Mouse (Mus musculus): ENCODE data around the gene Tnrc6c. TPM values are rescaled to one million over a fixed set of nuclear protein-coding genes. Genes with fewer than 3 reads are reported as not detected.

Tnrc6c gene
- total RNA-seq, 2 experiments from 2014 or later, result 67.5 to 75.6 TPM

DNA sequence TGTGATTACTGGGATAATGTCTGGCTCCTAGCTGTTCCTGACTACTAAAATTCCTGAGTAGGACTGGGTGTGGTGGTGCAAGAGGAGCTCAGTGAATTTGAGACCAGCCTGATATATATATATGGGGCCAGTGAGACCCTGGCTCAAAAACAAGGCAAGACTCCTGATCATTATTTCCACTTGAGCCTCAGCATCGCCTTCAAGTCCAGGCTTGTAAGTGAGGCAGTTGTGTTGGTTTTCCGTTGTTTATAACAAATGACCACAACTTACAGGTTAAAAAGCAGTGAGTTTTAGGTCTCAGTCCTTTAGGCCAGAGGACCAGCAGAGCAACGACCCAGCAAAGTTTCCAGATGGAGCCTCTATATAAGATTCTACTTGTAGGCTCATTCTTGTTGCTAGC is 23.5 kb downstream of the Tnrc6c start:
- DNase-seq, result no peak

DNA sequence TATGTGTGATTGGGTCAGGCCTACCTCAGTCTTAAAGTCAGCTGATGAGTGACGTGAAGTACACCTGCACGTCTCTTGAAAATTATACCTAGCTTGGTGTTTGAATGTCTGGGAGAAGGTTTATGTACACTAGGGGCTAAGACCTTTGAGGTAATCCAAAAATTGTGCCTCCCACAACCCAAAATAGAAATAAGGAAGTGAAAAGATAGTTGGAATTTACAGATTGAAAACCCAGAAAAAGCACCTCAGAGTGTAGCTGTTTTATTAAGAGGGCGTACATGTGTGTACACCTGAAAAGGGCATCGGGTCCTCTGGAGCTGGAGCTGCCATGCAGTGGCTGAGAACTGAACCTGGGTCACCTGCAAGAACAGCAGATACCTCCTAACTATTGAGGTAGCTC is 24.1 kb downstream of the Tnrc6c start:
- no peak for DNase-seq

DNA sequence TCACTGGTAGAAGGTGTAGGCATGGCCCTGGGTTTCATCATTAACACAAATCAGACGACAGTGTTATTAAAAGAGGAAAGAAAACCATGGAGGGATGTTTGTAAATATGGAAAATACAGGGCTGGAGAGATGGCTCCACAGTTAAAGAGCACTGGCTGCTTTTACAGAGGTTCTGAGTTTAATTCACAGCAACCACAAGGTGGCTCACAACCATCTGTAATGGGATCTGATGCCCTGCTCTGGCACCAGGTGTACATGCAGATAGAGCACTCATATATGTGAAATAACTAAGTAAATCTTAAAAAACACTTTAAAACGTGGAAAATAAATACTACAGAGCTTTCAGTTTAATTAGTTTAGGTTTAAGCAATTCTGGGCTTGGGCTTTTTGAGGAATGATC is 24.7 kb downstream of the Tnrc6c start:
- DNase-seq, result no peak

DNA sequence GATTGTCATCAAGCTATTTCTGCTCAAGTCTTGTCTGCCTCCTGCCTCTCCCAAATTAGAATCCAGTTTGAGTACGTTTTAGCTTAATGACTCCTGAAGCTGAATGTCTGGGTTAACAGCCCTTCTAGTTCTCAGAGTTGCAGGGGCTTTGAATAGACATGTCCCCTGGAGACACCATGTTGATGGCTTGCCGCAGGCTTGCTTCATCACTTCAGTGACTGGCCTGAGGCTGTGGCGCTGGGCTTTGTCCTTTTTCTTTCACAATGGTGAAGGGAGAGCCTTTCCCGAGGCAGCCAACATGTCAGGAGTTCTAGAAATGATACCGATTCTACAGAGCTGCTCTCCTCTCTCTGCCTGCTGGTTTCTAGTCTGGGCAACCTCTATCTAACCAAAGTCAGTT is 30.6 kb downstream of the Tnrc6c start:
- no peak for DNase-seq

DNA sequence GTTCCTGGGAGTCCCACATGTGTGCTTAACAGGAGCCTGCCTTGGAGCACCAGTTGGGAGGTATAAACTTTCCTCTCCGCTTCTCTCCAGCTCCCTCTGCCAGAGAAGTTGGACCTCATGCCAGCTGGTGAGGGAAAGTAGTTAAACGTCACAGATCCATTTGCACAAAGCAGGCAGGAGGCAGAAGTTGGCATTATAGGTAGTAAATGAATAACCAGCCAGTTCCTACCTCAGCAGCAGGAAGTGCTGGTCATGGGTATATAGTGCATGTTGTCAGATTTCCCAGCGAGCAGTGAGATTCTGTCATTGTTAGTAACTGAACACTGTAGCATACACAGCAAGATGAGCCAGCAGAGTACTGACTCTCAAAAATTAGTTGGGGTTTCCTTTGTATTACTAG is 31.4 kb downstream of the Tnrc6c start:
- peak; percentile 19 to 26 for DNase-seq

DNA sequence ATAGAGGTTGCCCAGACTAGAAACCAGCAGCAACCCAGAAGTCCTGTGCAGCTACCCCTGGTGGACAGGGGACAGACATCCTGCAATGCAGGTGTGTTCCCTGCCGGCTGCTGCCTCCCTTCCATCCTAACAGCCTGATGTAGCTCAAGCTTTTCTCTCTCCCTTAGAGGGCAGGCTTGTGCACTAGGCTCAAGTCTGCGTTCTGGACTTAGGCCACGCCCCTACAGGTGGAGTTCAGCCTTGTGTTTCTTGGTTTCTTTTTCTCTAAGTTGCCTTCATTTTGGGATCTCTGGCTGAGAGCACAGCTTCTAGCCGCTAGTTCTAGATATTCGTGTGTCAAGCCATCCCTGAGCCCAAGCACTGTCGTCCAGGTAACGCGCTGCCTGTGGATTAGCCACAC is 31.9 kb downstream of the Tnrc6c start:
- no peak for DNase-seq

DNA sequence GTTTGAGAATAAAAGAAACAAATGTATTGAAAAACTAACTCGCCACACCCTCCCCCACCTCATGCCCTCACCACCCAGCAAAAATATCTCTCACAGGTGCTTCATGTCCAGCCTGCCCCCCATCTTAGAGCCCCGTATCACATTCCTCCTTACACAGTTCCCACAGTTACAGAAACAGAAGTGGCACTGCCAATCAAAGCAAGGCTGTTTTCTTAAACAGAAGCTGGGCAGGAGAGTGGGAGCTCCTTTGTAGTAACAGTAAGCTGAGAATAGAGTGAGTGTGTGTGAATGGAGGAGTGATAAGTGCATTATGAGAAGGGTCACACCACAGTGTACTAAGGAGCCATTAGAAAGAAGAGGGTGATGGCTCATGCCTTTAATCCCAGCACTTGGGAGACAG is 34.5 kb downstream of the Tnrc6c start:
- DNase-seq, result no peak

DNA sequence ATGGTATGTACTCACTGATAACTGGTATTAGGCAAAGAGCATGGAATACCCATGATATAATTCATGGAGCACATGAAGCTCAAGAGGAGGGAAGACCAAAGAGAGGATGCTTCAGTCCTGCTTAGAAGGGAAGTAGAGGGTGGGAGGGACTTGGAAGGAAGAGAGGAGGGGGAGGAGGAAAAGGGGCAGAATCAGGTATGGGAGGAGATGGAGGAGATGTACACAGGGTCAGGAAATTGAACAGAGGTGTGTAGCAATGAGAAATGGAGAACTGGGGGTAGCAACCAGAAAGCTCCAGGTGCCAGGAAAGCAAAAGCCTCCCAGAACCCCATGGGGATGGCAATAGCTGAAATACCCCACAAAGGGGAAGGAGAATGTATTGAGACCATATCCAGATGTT is 37.2 kb downstream of the Tnrc6c start:
- DNase-seq, result no peak

DNA sequence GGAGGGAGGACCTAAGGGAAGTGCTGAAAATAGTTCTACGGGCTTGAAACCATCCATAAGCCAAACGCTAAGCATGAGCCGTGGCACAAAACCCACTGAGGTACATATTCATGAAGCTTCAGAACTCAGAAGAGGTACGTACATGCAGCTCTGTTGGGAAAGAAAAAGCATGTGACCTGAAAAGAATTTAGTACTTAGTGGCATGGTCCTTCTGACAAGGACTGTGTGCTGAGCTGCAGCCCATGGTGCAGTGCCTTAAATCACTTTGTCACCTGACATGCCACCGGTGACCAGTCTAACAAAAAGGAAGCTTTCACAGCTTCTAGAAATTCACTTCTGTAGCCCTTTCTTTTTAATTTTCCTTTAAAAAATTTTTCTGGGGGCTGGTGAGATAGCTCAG is 40.0 kb downstream of the Tnrc6c start:
- no peak for DNase-seq

DNA sequence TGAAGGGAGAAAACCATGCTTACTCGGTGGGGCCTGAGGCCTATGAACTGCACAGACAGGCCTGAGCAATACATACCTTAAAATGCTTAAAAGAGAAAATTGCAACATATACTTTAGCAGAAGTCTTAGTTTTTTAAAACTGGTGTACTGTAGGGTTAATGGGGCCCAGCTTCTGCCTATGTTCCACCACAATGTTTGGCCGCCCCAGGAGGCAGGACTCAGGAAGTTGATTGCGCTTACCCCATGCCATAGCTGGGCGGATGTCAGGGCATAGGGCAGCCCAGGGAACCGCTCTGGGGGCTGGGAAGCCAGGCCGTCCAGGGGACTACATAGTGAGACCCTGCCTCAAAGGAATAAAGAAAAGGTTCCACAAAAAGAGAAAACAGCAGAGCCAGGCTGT is 42.5 kb downstream of the Tnrc6c start:
- DNase-seq, result no peak

DNA sequence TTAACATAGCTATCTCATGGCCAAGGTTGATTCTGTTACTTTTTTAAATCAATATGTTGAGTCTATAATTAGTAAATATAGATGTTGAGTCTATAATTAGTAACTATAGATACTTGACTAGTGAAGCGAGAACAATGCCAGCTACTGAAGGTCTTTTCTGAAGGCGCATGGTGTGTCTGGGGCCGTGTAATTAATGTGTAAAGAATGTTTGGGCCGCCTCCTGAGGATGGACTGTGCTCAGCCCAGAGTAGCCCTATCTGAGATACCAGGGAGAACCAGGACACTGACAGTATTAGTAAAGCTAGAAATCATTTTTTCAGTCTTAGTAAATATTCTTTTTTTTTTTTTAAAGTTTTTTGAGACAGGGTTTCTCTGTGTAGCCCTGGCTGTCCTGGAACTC is 46.8 kb downstream of the Tnrc6c start:
- DNase-seq, result no peak

DNA sequence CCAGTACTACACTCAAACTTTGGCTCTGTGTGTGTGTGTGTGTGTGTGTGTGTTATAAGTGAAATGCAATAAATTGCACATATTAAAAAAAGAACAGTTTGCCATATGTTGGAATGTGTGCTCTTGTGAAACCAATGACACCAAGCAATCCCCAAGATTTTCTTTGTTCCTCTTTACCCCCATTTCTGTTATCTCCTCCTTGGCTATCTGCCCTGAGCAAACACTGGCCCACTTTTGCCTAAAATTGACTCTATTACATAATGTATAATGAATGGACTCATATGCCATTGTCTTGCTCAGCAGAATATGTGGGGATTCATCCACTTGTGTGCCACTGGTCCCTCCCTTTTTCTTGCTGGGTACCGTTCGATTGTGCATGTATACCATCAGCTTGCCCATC is 52.2 kb downstream of the Tnrc6c start:
- DNase-seq, result no peak

DNA sequence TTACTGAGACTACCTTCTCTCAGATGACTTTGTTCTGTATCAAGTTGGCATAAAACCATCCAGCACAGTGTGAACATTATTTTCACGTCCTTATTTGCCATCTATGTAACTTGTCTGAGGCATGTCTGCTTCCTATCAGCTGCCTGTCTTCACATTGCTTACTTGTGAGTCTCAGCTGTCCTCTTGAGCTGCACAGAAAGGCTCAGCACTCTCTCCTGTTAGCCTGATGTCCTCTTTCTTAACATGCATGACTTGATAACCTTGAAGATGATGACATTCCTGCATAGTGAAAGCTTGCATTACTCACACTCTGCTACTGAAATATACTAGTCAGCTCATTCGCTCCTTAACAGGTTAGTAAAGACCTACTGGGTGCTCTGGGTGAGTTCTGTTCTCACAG is 53.1 kb downstream of the Tnrc6c start:
- DNase-seq, result no peak

DNA sequence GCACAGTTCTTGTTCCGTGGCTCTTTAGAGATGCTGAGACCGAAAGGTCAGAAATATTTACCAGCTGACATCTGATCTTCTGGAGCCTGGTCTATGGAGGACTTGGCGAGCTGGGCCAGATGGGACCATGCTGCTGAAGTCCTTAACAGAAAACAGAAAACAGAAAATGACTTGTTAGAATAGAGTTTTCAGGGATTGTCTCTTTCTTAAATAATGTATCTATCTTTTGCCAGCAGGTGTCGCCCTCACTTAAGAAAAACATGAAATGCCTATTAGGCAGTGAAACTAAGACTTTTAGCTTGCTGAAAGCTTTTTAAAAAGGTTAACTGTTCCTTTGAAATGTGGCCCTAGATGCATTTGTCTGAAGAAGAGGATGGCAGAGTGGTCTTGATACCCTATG is 55.2 kb downstream of the Tnrc6c start:
- no peak for DNase-seq

DNA sequence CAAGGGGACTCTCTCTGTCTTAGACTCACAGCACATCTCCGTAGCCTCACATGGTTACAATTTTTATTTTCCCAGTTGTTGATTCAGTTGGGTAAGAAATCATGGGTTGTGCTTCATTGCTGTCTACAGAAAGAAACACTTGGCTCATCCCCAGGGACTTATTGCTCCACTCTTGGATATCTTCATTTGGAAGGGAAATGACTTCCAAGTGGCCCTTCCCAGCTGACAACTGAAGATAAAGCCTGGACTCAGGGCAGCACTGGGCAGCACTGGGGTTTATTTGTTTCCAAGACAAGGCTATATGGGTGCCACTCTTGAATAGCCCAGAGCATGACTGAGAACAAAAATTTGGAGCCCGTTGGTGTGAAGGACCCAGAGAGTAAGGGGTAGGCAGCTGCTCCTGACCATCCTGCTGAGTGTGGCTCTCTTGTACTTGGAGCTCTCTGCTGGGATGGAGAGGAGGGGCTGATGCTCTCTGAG is 56.8 kb downstream of the Tnrc6c start:
- DNase-seq, result no peak

DNA sequence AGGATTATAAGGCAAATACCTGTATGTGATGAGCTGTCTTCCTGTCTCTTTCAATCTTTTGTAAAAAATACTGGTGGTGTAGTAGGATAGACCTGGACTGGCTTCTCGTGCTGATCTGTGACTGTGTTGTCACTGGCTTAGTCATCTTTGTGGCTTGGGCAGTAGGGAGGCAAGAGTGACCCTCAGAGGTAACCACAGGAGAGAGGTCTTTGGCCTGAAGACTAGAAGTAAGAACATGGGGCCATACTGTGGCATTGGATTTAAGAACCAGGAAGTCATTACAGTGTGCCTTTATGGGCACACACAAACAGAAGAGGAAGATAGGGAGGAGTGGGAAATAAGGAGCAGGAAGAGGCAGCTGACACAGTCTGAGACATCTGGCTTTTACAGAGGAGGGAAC is 58.0 kb downstream of the Tnrc6c start:
- no peak for DNase-seq

DNA sequence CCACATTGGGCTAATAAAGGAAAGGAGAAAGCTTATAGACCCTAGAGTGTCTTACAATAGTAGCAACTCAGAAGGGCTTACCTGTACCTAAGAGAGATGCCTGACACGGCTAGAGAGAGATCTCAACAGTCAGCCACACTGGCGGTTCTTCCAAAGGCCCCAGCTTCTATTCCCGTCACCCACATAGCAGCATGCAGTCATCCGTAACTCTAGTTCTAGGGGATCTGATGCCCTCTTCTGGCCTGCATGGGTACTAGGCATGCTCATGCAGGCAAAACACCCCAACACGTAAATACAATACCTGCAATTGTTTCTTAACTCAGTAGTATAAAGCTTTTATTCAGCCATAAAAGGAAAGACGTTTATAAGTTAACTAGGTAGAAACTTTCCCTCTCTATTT is 59.3 kb downstream of the Tnrc6c start:
- no peak for DNase-seq

DNA sequence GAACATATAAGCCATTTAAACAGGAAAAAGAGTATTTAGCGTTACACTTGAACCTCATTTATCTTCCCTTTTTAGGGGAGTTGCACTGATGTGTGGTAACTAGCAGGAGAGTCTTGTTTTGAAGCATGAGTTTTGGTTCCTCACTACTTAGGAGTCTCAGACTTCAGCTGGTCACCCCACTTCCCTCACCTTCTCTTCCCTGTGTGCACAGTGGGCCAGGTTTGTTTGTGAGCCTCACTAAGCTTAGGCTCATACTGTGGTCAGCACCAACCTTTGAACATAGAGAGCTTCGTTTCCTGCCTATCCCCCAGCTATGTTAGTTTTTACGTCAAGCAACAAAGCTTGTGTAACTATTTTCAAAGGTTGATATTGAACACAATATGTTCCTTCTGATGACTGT is 64.7 kb downstream of the Tnrc6c start:
- no peak for DNase-seq

DNA sequence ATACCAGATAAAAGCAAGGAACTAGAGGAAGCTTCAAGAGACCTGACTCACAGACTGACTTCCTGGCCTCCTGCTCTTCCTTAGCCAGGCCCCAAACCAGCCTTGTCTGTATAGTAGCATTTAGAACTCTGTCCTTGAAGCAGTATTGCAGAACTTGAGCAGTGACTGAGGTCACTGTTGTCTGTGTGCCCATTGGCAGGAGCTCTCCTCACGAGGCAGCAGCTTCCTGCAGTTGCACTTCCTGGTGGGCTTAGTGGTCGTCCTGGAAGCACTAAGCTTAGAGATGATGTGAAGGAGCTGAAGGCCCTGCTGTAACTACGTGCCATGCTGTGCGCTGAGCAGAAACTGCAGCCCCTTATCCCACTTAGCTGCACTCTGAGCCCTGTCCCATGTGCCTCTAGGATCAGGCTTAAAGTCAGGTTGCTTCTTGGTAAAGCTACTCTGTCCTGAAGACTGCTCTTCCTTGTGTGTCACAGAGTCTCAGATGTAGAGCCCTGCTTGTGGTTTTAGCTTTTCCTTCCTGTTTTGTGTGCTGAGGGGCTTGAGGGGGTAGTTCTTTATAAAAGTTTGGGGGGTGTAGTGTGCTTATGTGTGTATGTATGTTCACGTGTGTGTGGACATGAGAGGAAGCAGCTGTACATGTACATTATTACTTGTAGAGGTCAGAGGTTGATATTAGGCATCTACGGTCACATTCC is 70.7 kb downstream of the Tnrc6c start:
- DNase-seq, result no peak

DNA sequence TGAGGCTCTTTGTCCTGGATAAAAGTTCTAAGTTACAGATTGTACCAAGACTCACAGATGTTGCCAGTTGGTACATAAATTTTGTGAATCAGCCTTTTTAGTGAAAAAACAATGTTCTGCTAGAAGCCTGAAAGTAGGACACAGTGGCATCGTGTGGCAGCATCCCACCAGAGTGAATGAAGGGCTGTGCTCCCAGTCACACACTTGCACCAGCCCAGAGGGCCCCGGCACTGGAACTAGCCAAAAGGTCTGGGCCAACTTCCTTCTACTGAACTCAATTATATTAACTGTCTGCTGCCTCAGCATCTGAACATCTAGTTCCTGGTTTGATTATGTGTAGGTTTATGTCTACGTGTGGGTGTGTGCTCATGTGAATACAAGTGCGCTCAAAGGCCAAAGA is 72.9 kb downstream of the Tnrc6c start:
- DNase-seq, result no peak

DNA sequence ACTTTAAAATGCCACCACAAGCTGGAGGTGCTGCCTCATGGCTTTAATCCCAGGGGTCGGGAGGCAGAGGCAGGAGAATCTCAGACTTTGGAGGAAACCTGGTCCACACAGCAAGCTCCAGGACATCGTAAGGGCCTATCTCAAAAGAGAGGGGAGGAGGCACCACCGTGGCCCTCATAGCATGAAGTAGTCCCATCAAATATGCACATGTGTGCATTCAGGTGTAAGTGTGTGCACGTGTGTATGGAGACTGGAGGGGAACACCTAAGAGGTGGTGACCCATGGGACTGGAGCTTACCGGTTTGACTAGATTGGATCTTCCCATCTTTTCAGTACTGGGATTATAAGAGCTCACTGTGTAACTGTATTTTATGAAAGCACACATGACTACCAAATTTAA is 74.2 kb downstream of the Tnrc6c start:
- no peak for DNase-seq

DNA sequence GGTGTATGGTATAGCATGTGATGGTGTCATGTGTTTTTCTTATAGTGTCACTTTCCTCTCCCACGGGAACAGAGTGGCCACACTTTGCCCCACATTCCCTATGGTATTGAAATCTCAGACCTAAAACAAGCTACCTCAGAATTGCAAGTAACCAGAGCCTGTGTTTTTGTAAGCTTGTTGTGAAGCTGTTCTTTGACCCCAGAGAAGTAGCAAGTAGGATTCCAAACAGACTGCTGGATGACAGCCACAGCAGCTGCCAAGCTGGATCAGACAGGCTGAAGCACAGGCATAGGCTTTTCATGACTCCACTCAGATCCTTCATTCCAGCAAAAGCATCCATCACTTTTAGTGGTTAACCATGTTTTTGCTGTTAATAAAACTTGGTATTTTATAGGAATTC is 74.8 kb downstream of the Tnrc6c start:
- DNase-seq, result no peak

DNA sequence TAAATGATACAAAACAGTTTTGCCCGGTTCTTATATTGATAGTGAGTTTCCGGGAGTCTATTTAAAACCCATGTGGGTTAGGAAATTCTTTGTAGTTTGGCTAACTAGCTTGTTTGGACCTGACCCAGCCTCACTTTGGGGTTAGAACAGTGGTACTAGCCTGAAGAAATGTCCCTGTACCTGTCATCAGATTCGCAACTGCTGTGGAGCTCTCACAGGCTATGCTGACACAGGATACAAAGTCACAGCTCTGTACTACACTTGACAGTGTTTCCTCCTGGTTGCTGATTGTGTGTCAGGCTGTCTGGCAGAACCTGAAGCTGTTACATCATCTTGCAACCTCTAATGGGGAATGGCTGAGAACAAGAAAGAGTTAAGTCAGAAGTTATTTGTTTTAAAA is 75.3 kb downstream of the Tnrc6c start:
- no peak for DNase-seq

DNA sequence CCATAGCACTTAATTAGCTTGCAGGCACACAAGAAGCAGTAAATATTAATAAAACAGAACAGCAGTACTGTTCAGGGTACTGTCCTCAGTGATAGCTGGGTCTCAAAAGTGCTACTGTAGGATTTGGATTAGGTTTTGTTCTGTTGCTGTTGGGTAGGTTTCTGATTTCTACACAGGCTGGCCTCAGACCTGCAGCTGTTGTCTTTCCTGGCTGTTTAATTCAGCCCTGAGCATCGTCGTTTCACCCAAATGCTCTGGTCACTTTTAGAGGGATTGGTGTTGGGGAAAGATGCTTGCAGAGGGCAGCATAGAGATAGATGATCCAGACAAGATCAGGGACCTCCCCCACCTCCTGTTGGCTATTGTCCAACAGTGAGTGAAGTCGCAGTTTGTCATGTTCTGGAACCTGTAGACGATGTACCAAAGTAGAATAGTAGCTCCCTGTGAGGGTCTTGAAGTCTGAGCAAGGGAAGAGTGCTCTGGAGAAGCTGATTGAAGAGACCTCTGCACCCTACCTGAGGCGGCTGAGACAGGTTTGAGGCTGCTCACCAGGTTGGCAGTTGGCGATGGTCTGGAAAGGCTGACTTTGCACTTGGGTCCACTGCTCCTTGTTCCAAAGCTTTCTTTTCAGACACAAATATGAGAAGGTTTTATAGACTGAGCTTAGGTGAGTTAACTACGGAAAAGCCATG is 75.9 kb downstream of the Tnrc6c start:
- DNase-seq, result no peak

DNA sequence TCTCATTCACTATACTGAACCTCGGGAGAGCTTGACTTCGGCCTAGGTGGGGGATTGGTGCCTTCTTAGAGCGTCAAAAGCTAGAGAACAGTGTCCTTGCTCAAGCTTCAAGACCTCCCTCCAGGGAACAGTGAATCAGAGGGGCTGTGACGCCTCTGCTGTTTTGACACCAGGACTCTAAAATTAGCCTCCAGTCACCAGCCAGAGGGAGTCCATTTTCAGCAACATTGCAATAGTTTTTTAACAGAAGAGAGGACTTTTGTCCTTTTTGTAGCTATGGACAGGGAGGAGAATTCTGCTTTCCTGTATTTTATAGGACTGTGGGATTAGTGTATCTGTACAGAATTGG is 76.4 kb downstream of the Tnrc6c start:
- no peak for DNase-seq

Measured in layer of hippocampus, postnatal 36 days (tissue).